Mouse (Mus musculus) intestine, embryonic 16.5 days (tissue): ENCODE results near the gene Map3k11. TPM values are rescaled to one million over a fixed set of nuclear protein-coding genes. Genes with fewer than 3 reads are reported as not detected.

Experiments
- ATAC-seq: fragments of 200-750 bp; cut with Nextera tagmentation; 2 replicates; pipeline ENCODE4 v1.8.0; 2017; ENCODE audit warnings: moderate TSS enrichment, moderate library complexity
- H3K27ac ChIP-seq: fragments of 300-500 bp; sonication (generic); 2 replicates; pipeline ENCODE4 v1.5.1; 2014; ENCODE audit warnings: mild to moderate bottlenecking, low read length
- H3K27me3 ChIP-seq: fragments of 300-500 bp; sonication (generic); replicated peaks from 2 replicates; pipeline ENCODE4 v1.6.1; 2014; ENCODE audit warnings: low read length, control low read depth, mixed read lengths; ENCODE audit not compliant: control insufficient read depth, insufficient read depth
- H3K36me3 ChIP-seq: fragments of 300-500 bp; sonication (generic); 2 replicates; pipeline ENCODE4 v1.6.1; 2014; ENCODE audit warnings: low read length, control low read depth; ENCODE audit not compliant: control insufficient read depth, insufficient read depth
- H3K4me1 ChIP-seq: fragments of 300-500 bp; sonication (generic); 2 replicates; pipeline ENCODE4 v1.6.1; 2014; ENCODE audit warnings: low read length, control low read depth, mixed read lengths; ENCODE audit not compliant: control insufficient read depth, insufficient read depth
- H3K4me2 ChIP-seq: fragments of 300-500 bp; sonication (generic); 2 replicates; pipeline ENCODE4 v1.6.1; 2014; ENCODE audit warnings: low read depth, low read length, control low read depth
- H3K4me3 ChIP-seq: fragments of 300-500 bp; sonication (generic); 2 replicates; pipeline ENCODE4 v1.5.1; 2014; ENCODE audit warnings: mild to moderate bottlenecking, low read length
- H3K9ac ChIP-seq: fragments of 300-500 bp; sonication (generic); 2 replicates; pipeline ENCODE4 v1.6.1; 2014; ENCODE audit warnings: low read depth, low read length
- H3K9me3 ChIP-seq: fragments of 300-500 bp; sonication (generic); 2 replicates; pipeline ENCODE4 v1.6.1; 2016; ENCODE audit warnings: low read length, control low read depth; ENCODE audit not compliant: control insufficient read depth
- WGBS: fragments of 180-500 bp; shearing (Covaris S2); extraction: QIAGEN DNeasy Blood & Tissue Kit; methylation state at CpG from one replicate; pipeline ENCODE4 v1.1.7; 2014; 5-methylcytosine and 5-hydroxymethylcytosine counted together
- polyA plus RNA-seq: library from polyadenylated mRNA; unstranded; fragments of >200 nt; fragmentation: Nextera tagmentation; extraction: Ambion mirVana; gene quantifications from 2 replicates; pipeline ENCODE4 v1.2.1, GENCODE M21; 2015

Map3k11 gene
- polyA plus RNA-seq, 1 experiment from 2014 or later: 28.7 TPM

DNA sequence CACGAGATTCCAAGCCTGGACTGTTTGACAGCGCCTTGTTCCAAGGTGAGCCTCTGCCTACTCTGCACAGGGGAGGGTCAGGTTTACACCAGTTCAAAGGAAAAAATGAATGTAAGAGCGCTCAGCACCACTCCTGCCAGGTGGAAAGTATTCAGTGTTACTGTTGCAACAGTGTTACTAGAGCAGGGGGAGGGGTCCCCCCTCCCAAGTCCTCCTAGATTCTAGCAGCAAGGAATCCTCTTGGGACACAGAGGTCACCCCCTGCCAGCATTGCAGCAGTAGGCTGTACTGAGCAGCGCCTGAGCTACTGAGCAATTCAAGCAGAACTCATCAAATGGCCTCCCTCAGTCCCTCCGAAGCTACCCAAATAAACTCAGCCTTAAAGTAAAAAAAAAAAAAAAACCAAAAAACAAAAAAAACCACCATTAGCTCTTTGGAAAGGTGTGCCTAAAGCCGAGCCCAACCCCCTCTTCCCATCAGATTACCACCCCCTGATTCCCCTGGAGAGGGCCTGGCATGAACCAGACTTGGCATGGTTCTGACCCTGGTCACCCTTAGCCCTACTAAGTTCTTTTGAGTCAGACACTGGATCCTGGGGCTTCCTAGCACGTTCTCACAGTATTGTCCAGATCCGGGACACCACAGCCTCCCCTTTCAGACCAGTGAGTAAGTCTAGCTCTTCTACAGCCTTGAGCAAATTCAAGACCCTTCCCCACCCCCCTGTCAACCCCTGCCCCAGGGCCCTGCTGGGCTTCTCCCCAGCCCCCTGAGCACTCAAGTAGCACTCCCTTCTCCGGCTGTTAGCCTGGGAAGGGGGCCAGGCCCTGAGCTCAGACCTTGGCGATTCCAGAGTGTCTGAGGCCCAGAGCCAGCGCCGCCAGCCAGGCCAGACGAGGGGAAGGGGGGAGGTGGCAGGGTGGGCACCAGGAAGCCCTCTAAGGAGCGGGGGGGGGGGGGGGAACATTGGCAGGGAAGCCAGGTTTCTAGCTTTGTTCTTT, 52.1 kb downstream of the Map3k11 start, which contains the start of gene Ltbp3:
Gene Ltbp3 (plus strand): TSS at position 585 of the 998 bp plus-strand sequence.
- Histone ChIP-seq H3K9ac (peak within 1 kb of the TSS; percentile 88), H3K4me3 (peak within 1 kb of the TSS; percentile 78), H3K27ac (peak within 1 kb of the TSS; percentile 92), H3K9me3 (no peaks in the 10 kb centered on the region), H3K36me3 (no peaks in the 10 kb centered on the region), H3K4me2 (peak within 1 kb of the TSS; percentile 97), H3K27me3 (peaks cover 5% of the 10 kb centered on the region; the same call in 1 of the 2 replicates), H3K4me1 (peaks cover 34% of the 10 kb centered on the region)
- 37% methylated on average over 13 of the region's 14 CpGs for WGBS
- peak; percentile 54 for ATAC-seq

DNA sequence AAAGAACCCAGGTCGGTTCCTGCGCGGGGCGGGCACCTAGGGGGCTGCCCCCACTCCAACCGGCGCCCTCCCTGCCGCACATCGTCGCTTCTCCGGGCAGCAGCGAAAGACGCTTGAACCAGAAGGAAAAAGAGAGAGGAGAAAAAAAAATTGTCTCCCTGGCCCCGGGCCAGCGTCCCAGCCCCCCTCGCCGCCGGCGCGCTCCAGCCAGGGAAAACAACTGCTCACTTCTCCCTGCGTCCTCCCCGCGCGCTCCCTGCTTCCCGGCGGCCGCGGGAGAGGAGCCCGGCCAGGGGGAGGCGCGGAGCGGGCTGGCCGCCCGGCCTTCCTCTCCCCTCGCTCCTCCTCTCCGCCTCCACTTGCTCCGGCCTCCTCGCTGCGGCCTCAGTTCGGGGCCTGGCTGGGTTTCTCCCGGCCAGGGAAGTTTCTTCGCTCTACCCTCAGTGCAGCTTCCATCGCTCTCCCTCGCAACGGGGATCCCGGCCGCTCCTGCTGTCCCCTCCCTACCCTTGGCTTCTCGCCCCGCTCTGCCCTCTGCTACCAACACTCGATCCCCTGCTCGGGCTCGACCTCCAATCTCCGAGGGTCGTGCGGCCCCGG, 53.2 kb downstream of the Map3k11 start:
- ATAC-seq: peak; percentile 78
- 1% methylated on average over 52 of the region's 55 CpGs for WGBS
- H3K36me3 ChIP-seq: no peaks in the 10 kb centered on the region
- peaks cover 5% of the 10 kb centered on the region; the same call in 1 of the 2 replicates for H3K27me3 ChIP-seq
- peak overlapping the region; percentile 78 for H3K4me3 ChIP-seq
- no peaks in the 10 kb centered on the region for H3K9me3 ChIP-seq
- H3K9ac ChIP-seq: peak overlapping the region; percentile 88
- H3K4me1 ChIP-seq: peaks cover 38% of the 10 kb centered on the region
- peak overlapping the region; percentile 97 for H3K4me2 ChIP-seq
- peak overlapping the region; percentile 92 for H3K27ac ChIP-seq

DNA sequence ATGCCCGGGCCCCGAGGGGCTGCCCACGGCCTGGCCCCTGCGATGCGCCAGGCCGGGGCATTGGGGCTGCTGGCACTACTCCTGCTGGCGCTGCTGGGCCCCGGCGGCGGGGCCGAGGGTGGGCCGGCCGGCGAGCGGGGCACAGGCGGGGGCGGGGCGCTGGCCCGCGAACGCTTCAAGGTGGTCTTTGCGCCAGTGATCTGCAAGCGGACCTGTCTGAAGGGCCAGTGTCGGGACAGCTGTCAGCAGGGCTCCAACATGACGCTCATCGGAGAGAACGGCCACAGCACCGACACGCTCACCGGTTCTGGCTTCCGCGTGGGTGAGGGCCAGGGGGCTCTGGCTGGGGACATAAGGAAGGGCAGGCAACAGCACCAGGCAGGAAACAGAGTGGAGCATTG, 53.7 kb downstream of the Map3k11 start:
- Histone ChIP-seq H3K4me3 (peak overlapping the region; percentile 78), H3K27ac (peak overlapping the region; percentile 92), H3K4me2 (peak overlapping the region; percentile 97), H3K27me3 (peaks cover 5% of the 10 kb centered on the region; the same call in 1 of the 2 replicates), H3K36me3 (no peaks in the 10 kb centered on the region), H3K4me1 (peaks cover 38% of the 10 kb centered on the region), H3K9me3 (no peaks in the 10 kb centered on the region), H3K9ac (peak overlapping the region; percentile 88)
- peak; percentile 16; the same call in 1 of the 2 replicates for ATAC-seq
- WGBS: 3% methylated on average over 32 of the region's 32 CpGs

DNA sequence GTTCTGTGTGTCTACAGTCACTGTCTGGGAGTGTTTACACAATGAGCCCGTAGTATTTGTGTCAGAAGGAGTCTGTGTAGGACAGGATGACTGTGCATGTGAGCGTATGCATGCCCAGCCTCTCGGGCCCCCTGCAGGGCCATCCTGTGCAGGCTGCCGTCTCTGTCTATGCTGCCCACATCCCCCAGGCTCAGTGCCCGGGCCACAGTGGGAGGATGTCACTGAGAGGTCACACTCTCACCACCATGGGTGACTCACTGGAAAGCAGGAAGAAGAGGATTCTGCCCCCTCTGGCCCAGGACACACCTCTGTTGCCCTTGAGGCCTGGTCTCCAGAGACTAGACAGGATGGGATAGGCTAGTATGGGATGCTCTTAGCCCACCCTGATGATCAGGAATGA, 55.0 kb downstream of the Map3k11 start:
- peaks cover 38% of the 10 kb centered on the region for H3K4me1 ChIP-seq
- ATAC-seq: no peak
- H3K4me3 ChIP-seq: no peak overlapping the region
- H3K9me3 ChIP-seq: no peaks in the 10 kb centered on the region
- WGBS: 46% methylated on average over 5 of the region's 5 CpGs
- peak overlapping the region; percentile 97 for H3K4me2 ChIP-seq
- H3K9ac ChIP-seq: no peak overlapping the region
- no peak overlapping the region for H3K27ac ChIP-seq
- H3K36me3 ChIP-seq: no peaks in the 10 kb centered on the region
- peaks cover 5% of the 10 kb centered on the region; the same call in 1 of the 2 replicates for H3K27me3 ChIP-seq

DNA sequence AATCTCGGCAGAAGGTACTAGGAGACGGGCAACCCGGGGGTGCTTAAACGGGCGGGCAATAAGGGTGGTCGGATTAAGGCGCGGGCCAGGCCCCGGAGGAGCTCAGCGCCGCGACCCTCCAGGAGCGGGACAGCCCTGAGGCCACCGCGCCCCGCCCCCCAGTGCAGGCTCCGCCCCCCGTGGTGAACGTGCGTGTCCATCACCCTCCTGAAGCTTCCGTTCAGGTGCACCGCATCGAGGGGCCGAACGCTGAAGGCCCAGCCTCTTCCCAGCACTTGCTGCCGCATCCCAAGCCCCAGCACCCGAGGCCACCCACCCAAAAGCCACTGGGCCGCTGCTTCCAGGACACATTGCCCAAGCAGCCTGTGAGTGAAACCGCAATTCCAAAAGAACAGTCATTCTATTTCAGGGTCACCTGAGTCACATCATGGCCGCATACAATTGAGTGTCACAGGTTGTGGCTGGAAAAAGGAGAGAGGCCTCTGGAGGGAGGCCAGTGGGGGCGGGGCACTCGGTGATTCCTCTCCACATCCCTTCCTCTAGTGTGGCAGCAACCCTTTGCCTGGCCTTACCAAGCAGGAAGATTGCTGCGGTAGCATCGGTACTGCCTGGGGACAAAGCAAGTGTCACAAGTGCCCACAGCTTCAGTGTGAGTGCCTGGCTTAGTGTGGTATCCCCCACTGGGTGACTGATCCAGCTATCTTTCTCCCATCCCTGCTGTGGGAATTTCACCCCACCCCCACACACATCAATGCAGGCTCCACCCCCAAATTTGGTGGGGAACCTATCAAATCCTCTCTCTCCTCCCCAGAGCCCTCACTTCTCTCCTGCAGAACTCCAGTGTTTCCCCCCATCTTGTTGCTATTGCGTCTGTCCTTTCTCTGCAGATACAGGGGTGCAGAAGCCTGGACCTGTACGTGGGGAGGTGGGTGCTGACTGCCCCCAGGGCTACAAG, 57.5 kb downstream of the Map3k11 start:
- peak overlapping the region; percentile 45 for H3K4me2 ChIP-seq
- no peak overlapping the region for H3K27ac ChIP-seq
- H3K4me3 ChIP-seq: peak overlapping the region; percentile 27
- ATAC-seq: no peak
- WGBS: 10% methylated on average over 36 of the region's 36 CpGs
- H3K9ac ChIP-seq: peak overlapping the region; percentile 56
- no peaks in the 10 kb centered on the region for H3K36me3 ChIP-seq
- peaks cover 13% of the 10 kb centered on the region; the same call in 1 of the 2 replicates for H3K27me3 ChIP-seq
- H3K4me1 ChIP-seq: peaks cover 30% of the 10 kb centered on the region
- no peaks in the 10 kb centered on the region for H3K9me3 ChIP-seq

DNA sequence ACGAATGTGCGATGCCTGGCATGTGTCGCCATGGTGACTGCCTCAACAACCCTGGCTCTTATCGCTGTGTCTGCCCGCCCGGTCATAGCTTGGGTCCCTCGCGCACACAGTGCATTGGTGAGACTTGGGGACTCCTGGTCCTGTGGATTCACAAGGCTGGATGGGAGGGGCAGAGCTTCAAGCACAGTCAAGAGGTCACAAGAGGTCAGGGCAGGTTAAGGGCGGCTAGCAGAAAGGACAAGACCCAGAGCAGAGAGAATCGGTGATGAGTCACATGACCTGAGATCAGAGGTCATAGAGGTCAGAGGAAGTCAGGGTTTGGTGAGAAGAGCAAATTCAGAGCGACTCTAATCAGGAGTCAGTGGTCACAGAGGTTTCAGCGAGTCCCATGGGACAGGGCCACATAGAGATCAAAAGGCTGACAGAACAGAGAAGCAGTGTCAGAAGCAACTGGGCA, 58.4 kb downstream of the Map3k11 start:
- peaks cover 15% of the 10 kb centered on the region; the same call in 1 of the 2 replicates for H3K27me3 ChIP-seq
- WGBS: 37% methylated on average over 12 of the region's 12 CpGs
- no peak overlapping the region for H3K9ac ChIP-seq
- H3K27ac ChIP-seq: no peak overlapping the region
- H3K36me3 ChIP-seq: no peaks in the 10 kb centered on the region
- no peaks in the 10 kb centered on the region for H3K9me3 ChIP-seq
- H3K4me1 ChIP-seq: peaks cover 29% of the 10 kb centered on the region
- no peak overlapping the region for H3K4me3 ChIP-seq
- H3K4me2 ChIP-seq: no peak overlapping the region
- ATAC-seq: no peak

DNA sequence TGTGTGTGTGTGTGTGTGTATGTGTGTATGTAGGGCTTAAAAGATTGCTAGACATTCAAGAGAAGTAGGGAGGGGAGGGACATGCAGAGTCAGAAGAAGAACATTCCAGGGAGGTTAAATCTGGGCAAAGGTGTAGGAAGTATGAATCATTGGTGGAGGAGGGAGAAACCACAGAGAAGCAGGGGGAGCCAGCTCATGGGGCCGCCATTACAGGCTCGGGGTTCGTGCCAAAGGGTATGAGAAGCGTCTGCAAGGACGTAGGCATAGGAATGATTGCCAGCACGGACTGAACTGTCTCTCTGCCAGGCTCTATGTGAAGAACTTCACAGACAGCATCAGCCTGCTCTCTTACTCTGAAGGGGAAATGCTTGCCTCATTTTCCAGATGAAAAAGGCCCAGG, 60.9 kb downstream of the Map3k11 start:
- Histone ChIP-seq H3K4me3 (no peak overlapping the region), H3K36me3 (no peaks in the 10 kb centered on the region), H3K9me3 (no peaks in the 10 kb centered on the region), H3K4me2 (no peak overlapping the region), H3K4me1 (peaks cover 16% of the 10 kb centered on the region), H3K27ac (no peak overlapping the region), H3K9ac (no peak overlapping the region), H3K27me3 (peaks cover 15% of the 10 kb centered on the region; the same call in 1 of the 2 replicates)
- 82% methylated on average over 6 of the region's 6 CpGs for WGBS
- ATAC-seq: no peak

DNA sequence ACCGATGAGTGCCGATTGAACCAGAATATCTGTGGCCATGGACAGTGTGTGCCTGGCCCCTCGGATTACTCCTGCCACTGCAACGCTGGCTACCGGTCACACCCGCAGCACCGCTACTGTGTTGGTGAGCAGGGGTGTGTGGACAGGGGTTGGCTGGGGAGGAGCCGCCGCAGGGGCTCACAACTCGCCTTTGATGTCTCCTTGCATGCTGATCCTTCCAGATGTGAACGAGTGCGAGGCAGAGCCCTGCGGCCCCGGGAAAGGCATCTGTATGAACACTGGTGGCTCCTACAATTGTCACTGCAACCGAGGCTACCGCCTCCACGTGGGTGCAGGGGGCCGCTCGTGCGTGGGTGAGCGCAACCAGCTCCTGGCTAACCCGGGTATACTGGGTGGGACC, 62.4 kb downstream of the Map3k11 start:
- Histone ChIP-seq H3K4me2 (no peak overlapping the region), H3K4me1 (peaks cover 6% of the 10 kb centered on the region)
- ATAC-seq: no peak

More for the DNA sequence above, 62.4 kb downstream of the Map3k11 start:
- no peaks in the 10 kb centered on the region for H3K36me3 ChIP-seq
- no peak overlapping the region for H3K27ac ChIP-seq
- 30% methylated on average over 22 of the region's 22 CpGs for WGBS
- no peaks in the 10 kb centered on the region for H3K9me3 ChIP-seq
- peaks cover 19% of the 10 kb centered on the region; the same call in 1 of the 2 replicates for H3K27me3 ChIP-seq
- H3K9ac ChIP-seq: no peak overlapping the region
- no peak overlapping the region for H3K4me3 ChIP-seq
